In genomic region chr2:31825469-31825911, GRCm38 (mm10) we compare ENCODE assay signal across 16 mouse cellular contexts. TPM values are rescaled to one million over a fixed set of nuclear protein-coding genes. Genes with fewer than 3 reads are reported as not detected.
DNase-seq lines count a peak whose midpoint lies in the region; ATAC-seq lines count a peak whose summit lies in the region.
"Had no signal": no experiment of that assay in that cellular context is flagged by ENCODE, and none has a peak within 500 bp of the region (broad histone marks: within the 10 kb centered on the region; RNA-seq: fewer than 3 reads in every experiment).

No protein-coding gene starts in this region.

- WGBS in midbrain, embryonic 11.5 days = 88% methylated on average over 16 of the region's 16 CpGs

- ATAC-seq in midbrain, embryonic 11.5 days (ENCODE audit: low FRiP score) = no peak

- peak; percentile 39 to 56 for DNase-seq in layer of hippocampus, postnatal 14 days (ENCODE audit: low spot score in 2 of 2)
- no peak for DNase-seq in layer of hippocampus, adult 11-12 months (ENCODE audit: low spot score)
- DNase-seq in CD4-positive, CD25-positive, alpha-beta regulatory T cell, adult 2 months (ENCODE audit: low read depth, low spot score) = peak; percentile 72
- peak; percentile 44 for DNase-seq in ZHBTc4 (ENCODE audit: low read depth, low spot score)
- peak; percentile 56 for DNase-seq in induced T-regulatory cell, adult 2 months (ENCODE audit: low read depth)
- DNase-seq in gastrocnemius, postnatal 10 days = no peak
- DNase-seq in midbrain, embryonic 11.5 days (ENCODE audit: low spot score, missing footprints) = no peak
- DNase-seq: kidney, adult 11 months; kidney, postnatal 25 days; lung, postnatal 10 days had no signal

- H3K4me3 ChIP-seq in midbrain, embryonic 11.5 days (ENCODE audit: low read depth, low read length) = no peak overlapping the region
- H3K4me3 ChIP-seq: hindbrain, embryonic 13.5 days; left cerebral cortex, adult 2 months; midbrain, embryonic 12.5 days had no signal

- no peak overlapping the region for H3K9ac ChIP-seq in midbrain, embryonic 11.5 days (ENCODE audit: low read length)
- H3K9ac ChIP-seq: hindbrain, embryonic 13.5 days; midbrain, embryonic 12.5 days had no signal

- H3K4me2 ChIP-seq in midbrain, embryonic 11.5 days = no peak overlapping the region
- H3K4me2 ChIP-seq: hindbrain, embryonic 13.5 days; midbrain, embryonic 12.5 days had no signal

- no peaks in the 10 kb centered on the region; the same call in 1 of the 2 replicates for H3K27me3 ChIP-seq in midbrain, embryonic 11.5 days (ENCODE audit: control insufficient read depth, insufficient read depth, low read length)

- no peaks in the 10 kb centered on the region for H3K9me3 ChIP-seq in midbrain, embryonic 11.5 days (ENCODE audit: control insufficient read depth, low read length)
- H3K9me3 ChIP-seq: hindbrain, embryonic 13.5 days; midbrain, embryonic 12.5 days had no signal

- no peak overlapping the region for H3K27ac ChIP-seq in midbrain, embryonic 11.5 days (ENCODE audit: low read depth, low read length)
- H3K27ac ChIP-seq: hindbrain, embryonic 13.5 days; left cerebral cortex, adult 2 months; midbrain, embryonic 12.5 days had no signal

- H3K4me1 ChIP-seq in midbrain, embryonic 11.5 days (ENCODE audit: control insufficient read depth, insufficient read depth, low read length) = peaks cover 25% of the 10 kb centered on the region

- no peaks in the 10 kb centered on the region for H3K36me3 ChIP-seq in midbrain, embryonic 11.5 days (ENCODE audit: control insufficient read depth, insufficient read depth, low read length)
- H3K36me3 ChIP-seq: hindbrain, embryonic 13.5 days; midbrain, embryonic 12.5 days had no signal

RNA-seq across cellular contexts. Expression of gene Qrfp, which starts 15.1 kb away (rescaled TPM):
- total RNA-seq in layer of hippocampus, postnatal 14 days (2021) = not detected
- not detected for total RNA-seq in gastrocnemius, postnatal 10 days (2021)
- polyA plus RNA-seq in midbrain, embryonic 11.5 days (2014; fragmentation: Nextera tagmentation; extraction: Ambion mirVana) = 0.06 and 0.11 TPM in 2 replicates
- total RNA-seq: adrenal gland, adult 18-20 months; granulocyte monocyte progenitor cell, adult 5-6 weeks; left cerebral cortex, adult 2 months had no signal
- polyA plus RNA-seq: hindbrain, embryonic 13.5 days had no signal

RNA-seq across cellular contexts. Expression of gene Fibcd1, which starts 20.3 kb away (rescaled TPM):
- 100 to 1,000 TPM; 111 to 117 TPM for total RNA-seq in layer of hippocampus, postnatal 14 days (2021)
- under 1 TPM in 1 of 2 experiments, not detected in 1; 0.05 TPM for total RNA-seq in gastrocnemius, postnatal 10 days (2021)
- polyA plus RNA-seq in midbrain, embryonic 11.5 days (2014; fragmentation: Nextera tagmentation; extraction: Ambion mirVana) = 0.83 and 1.7 TPM in 2 replicates
- total RNA-seq: granulocyte monocyte progenitor cell, adult 5-6 weeks had no signal
- polyA plus RNA-seq: heart, embryonic 16.5 days had no signal

Comparison
In these comparisons a context has a peak if more than half of its experiments do, and no peak if none do; other contexts are left out.
1. DNase-seq: peak in layer of hippocampus, postnatal 14 days (2 of 2), CD4-positive, CD25-positive, alpha-beta regulatory T cell, adult 2 months (single experiment), ZHBTc4 (single experiment) and induced T-regulatory cell, adult 2 months (single experiment); none in layer of hippocampus, adult 11-12 months (single experiment), gastrocnemius, postnatal 10 days (single experiment) and midbrain, embryonic 11.5 days (single experiment).
2. RNA of gene Fibcd1, which starts 20.3 kb away (total RNA-seq): 111 to 117 TPM in layer of hippocampus, postnatal 14 days; 0.05 TPM in gastrocnemius, postnatal 10 days; every median in the first group is over 100 times any median in the second.